ENCODE assay signal across 8 mouse cellular contexts in genomic region chr10:120745138-120745856, GRCm38 (mm10).
DNase-seq lines count a peak whose midpoint lies in the region; ATAC-seq and TF ChIP-seq lines count a peak whose summit lies in the region.

No protein-coding gene starts in this region.

- peak overlapping the region; percentile 80 for H3K27ac ChIP-seq in embryonic fibroblast, embryonic 13.5 days (ENCODE audit: insufficient read depth, low read length)
- peak overlapping the region; percentile 82 for H3K27ac ChIP-seq in heart, embryonic 11.5 days (ENCODE audit: low read depth, low read length)
- H3K27ac ChIP-seq in limb, embryonic 11.5 days (replicated peaks; ENCODE audit: low read depth, low read length) = peak overlapping the region; percentile 97
- H3K27ac ChIP-seq in midbrain, embryonic 10.5 days (replicated peaks) = peak overlapping the region; percentile 88

- TF ChIP-seq CTCF in embryonic fibroblast, embryonic 13.5 days (IDR thresholded peaks at IDR 0.05; ENCODE audit: borderline replicate concordance, insufficient read depth, low read length) = no peak

- ATAC-seq in heart, embryonic 11.5 days (replicated peaks; ENCODE audit: insufficient number of reproducible peaks, low FRiP score, low TSS enrichment) = peak; percentile 63; the same call in 1 of the 2 replicates
- ATAC-seq in limb, embryonic 11.5 days (ENCODE audit: insufficient number of reproducible peaks, low FRiP score, low TSS enrichment, low read depth) = peak; percentile 86

- no peaks in the 10 kb centered on the region for H3K36me3 ChIP-seq in heart, embryonic 11.5 days (ENCODE audit: control insufficient read depth, insufficient read depth, low read length)
- no peaks in the 10 kb centered on the region for H3K36me3 ChIP-seq in limb, embryonic 11.5 days (ENCODE audit: control insufficient read depth, insufficient read depth, low read length)
- no peaks in the 10 kb centered on the region for H3K36me3 ChIP-seq in midbrain, embryonic 10.5 days
- H3K36me3 ChIP-seq in splenic B cell, adult 2 months (ENCODE audit: control insufficient read depth, insufficient read depth, low read length, poor library complexity, severe bottlenecking) = no peaks in the 10 kb centered on the region

- H3K4me3 ChIP-seq in embryonic fibroblast, embryonic 13.5 days (ENCODE audit: insufficient read depth, low read length) = peak overlapping the region; percentile 40
- H3K4me3 ChIP-seq in heart, embryonic 11.5 days (ENCODE audit: low read depth, low read length) = peak overlapping the region; percentile 22
- peak overlapping the region; percentile 1; the same call in 1 of the 2 replicates for H3K4me3 ChIP-seq in limb, embryonic 11.5 days (ENCODE audit: low read depth, low read length)
- peak overlapping the region; percentile 42 for H3K4me3 ChIP-seq in midbrain, embryonic 10.5 days

- WGBS in heart, embryonic 11.5 days (ENCODE audit: insufficient replicate concordance) = 9% methylated on average over 18 of the region's 18 CpGs
- 7% methylated on average over 18 of the region's 18 CpGs for WGBS in limb, embryonic 11.5 days
- WGBS in midbrain, embryonic 10.5 days = 4% methylated on average over 18 of the region's 18 CpGs

- no peaks in the 10 kb centered on the region for H3K9me3 ChIP-seq in heart, embryonic 11.5 days (replicated peaks; ENCODE audit: control insufficient read depth, low read length)
- H3K9me3 ChIP-seq in limb, embryonic 11.5 days (ENCODE audit: control insufficient read depth, low read length) = no peaks in the 10 kb centered on the region
- 0 out of 2 replicates have a peak, but pooled peaks cover 5% of the 10 kb centered on the region for H3K9me3 ChIP-seq in midbrain, embryonic 10.5 days (replicated peaks)

- DNase-seq in urinary bladder, adult 18-20 months (ENCODE audit: low spot score in 2 of 2) = peak; percentile 2 to 8
- no peak for DNase-seq in urinary bladder, postnatal 10 days (ENCODE audit: low spot score)
- DNase-seq in kidney, adult 8-10 months = peak; percentile 80 to 83
- peak; percentile 88 for DNase-seq in limb, embryonic 11.5 days (ENCODE audit: low spot score)
- peak; percentile 91 for DNase-seq in midbrain, embryonic 10.5 days (ENCODE audit: low spot score)
- peak; percentile 18 for DNase-seq in splenic B cell, adult 2 months (ENCODE audit: low read depth, low spot score)

- H3K4me2 ChIP-seq in heart, embryonic 11.5 days = peak overlapping the region; percentile 58
- peak overlapping the region; percentile 45 for H3K4me2 ChIP-seq in limb, embryonic 11.5 days (ENCODE audit: low read depth, severe bottlenecking)

- peaks cover 6% of the 10 kb centered on the region; the same call in 1 of the 2 replicates for H3K4me1 ChIP-seq in embryonic fibroblast, embryonic 13.5 days (ENCODE audit: control insufficient read depth, insufficient read depth, low read length)
- H3K4me1 ChIP-seq in heart, embryonic 11.5 days (ENCODE audit: control insufficient read depth, insufficient read depth, low read length) = peaks cover 4% of the 10 kb centered on the region
- peaks cover 25% of the 10 kb centered on the region for H3K4me1 ChIP-seq in limb, embryonic 11.5 days (ENCODE audit: control insufficient read depth, insufficient read depth, low read length)
- peaks cover 42% of the 10 kb centered on the region for H3K4me1 ChIP-seq in midbrain, embryonic 10.5 days

- H3K9ac ChIP-seq in heart, embryonic 11.5 days (ENCODE audit: low read depth, low read length) = peak overlapping the region; percentile 52
- H3K9ac ChIP-seq in limb, embryonic 11.5 days (ENCODE audit: low read length) = peak overlapping the region; percentile 38

- no peaks in the 10 kb centered on the region for H3K27me3 ChIP-seq in heart, embryonic 11.5 days (ENCODE audit: control insufficient read depth, insufficient read depth, low read length)
- H3K27me3 ChIP-seq in limb, embryonic 11.5 days (ENCODE audit: control insufficient read depth, insufficient read depth, low read length) = no peaks in the 10 kb centered on the region
- H3K27me3 ChIP-seq in midbrain, embryonic 10.5 days (ENCODE audit: low read depth, poor library complexity, severe bottlenecking) = peaks cover 52% of the 10 kb centered on the region
- no peaks in the 10 kb centered on the region for H3K27me3 ChIP-seq in splenic B cell, adult 2 months (ENCODE audit: control insufficient read depth, insufficient read depth, low read length, poor library complexity, severe bottlenecking)

- peak; percentile 56; the same call in 1 of the 2 replicates for TF ChIP-seq POLR2A in embryonic fibroblast, embryonic 13.5 days (IDR thresholded peaks at IDR 0.05; ENCODE audit: low read depth, low read length)
